Mouse (Mus musculus) frontal cortex, postnatal 14 days (tissue): ENCODE data around the gene Polr1c.
A peak's percentile ranks its signal among the peaks of the same experiment; 100 is the strongest.

Experiments used
- DNase-seq, 2 experiments: peaks; one replicate each; pipeline ENCODE4 v3.0.0; 2022; ENCODE audit warnings: low spot score in 2 of 2

Gene Polr1c

GRCm38 (mm10) chr17:46265918-46266618, 18.2 kb upstream of the Polr1c start:
- peak; percentile 75 to 84 for DNase-seq

- DNase-seq, result no peak
Measured at GRCm38 (mm10) chr17:46265502-46265901, 17.6 kb upstream of the Polr1c start.

GRCm38 (mm10) chr17:46262201-46262694, 14.4 kb upstream of the Polr1c start:
- no peak for DNase-seq

GRCm38 (mm10) chr17:46259675-46260074, 11.8 kb upstream of the Polr1c start:
- no peak for DNase-seq

GRCm38 (mm10) chr17:46258279-46259053, 10.6 kb upstream of the Polr1c start:
- DNase-seq, result no peak

GRCm38 (mm10) chr17:46255147-46255546, 7.3 kb upstream of the Polr1c start:
- DNase-seq, result no peak

- DNase-seq, result peak in 1 of 2 experiments; percentile 45
Measured at GRCm38 (mm10) chr17:46254106-46254505, 6.3 kb upstream of the Polr1c start.

GRCm38 (mm10) chr17:46253452-46254084, 5.7 kb upstream of the Polr1c start, which contains the start of gene Lrrc73:
Gene Lrrc73, plus strand, starts transcription at chr17:46253531.
- peak; percentile 85 to 96 for DNase-seq

- no peak for DNase-seq
Measured at GRCm38 (mm10) chr17:46252571-46253451, 5.0 kb upstream of the Polr1c start.

- no peak for DNase-seq
Measured at GRCm38 (mm10) chr17:46251174-46251573, 3.3 kb upstream of the Polr1c start.

- DNase-seq, result no peak
Measured at GRCm38 (mm10) chr17:46248189-46248522, 302 bp upstream of the Polr1c start.

GRCm38 (mm10) chr17:46244579-46244978, 3.3 kb downstream of the Polr1c start:
- no peak for DNase-seq

GRCm38 (mm10) chr17:46243624-46244023, 4.2 kb downstream of the Polr1c start:
- DNase-seq, result no peak

- DNase-seq, result no peak
Measured at GRCm38 (mm10) chr17:46242993-46243392, 4.9 kb downstream of the Polr1c start.

GRCm38 (mm10) chr17:46242274-46242673, 5.6 kb downstream of the Polr1c start:
- no peak for DNase-seq

- no peak for DNase-seq
Measured at GRCm38 (mm10) chr17:46241471-46241870, 6.4 kb downstream of the Polr1c start.

GRCm38 (mm10) chr17:46239516-46240114, 8.2 kb downstream of the Polr1c start:
- no peak for DNase-seq

- DNase-seq, result no peak
Measured at GRCm38 (mm10) chr17:46237480-46237879, 10.4 kb downstream of the Polr1c start.

- DNase-seq, result no peak
Measured at GRCm38 (mm10) chr17:46237079-46237478, 10.8 kb downstream of the Polr1c start.

GRCm38 (mm10) chr17:46236067-46236466, 11.8 kb downstream of the Polr1c start:
- DNase-seq, result no peak

GRCm38 (mm10) chr17:46227576-46227975, 20.3 kb downstream of the Polr1c start:
- DNase-seq, result no peak
